Mouse (Mus musculus) kidney, embryonic 14.5 days (tissue): ENCODE measurements around the gene Slc5a5. TPM values are rescaled to one million over a fixed set of nuclear protein-coding genes. Genes with fewer than 3 reads are reported as not detected.

ENCODE experiments used
- ATAC-seq: fragments of 200-750 bp; cut with Nextera tagmentation; 2 replicates; pipeline ENCODE4 v1.8.0; 2017; ENCODE audit warnings: moderate number of reproducible peaks, mild to moderate bottlenecking, moderate TSS enrichment, moderate library complexity; ENCODE audit not compliant: low FRiP score, low TSS enrichment
- H3K27ac ChIP-seq: fragments of 300-500 bp; sonication (generic); 2 replicates; pipeline ENCODE4 v1.5.1; 2014; ENCODE audit warnings: low read depth, mild to moderate bottlenecking, low read length, moderate library complexity, mixed read lengths
- H3K27me3 ChIP-seq: fragments of 300-500 bp; sonication (generic); 2 replicates; pipeline ENCODE4 v1.6.1; 2014; ENCODE audit warnings: mild to moderate bottlenecking, low read length; ENCODE audit not compliant: control insufficient read depth, insufficient read depth
- H3K36me3 ChIP-seq: fragments of 300-500 bp; sonication (generic); 2 replicates; pipeline ENCODE4 v1.6.1; 2014; ENCODE audit warnings: low read length, mixed read lengths; ENCODE audit not compliant: control insufficient read depth, insufficient read depth
- H3K4me1 ChIP-seq: fragments of 300-500 bp; sonication (generic); 2 replicates; pipeline ENCODE4 v1.6.1; 2014; ENCODE audit warnings: low read length, mixed read lengths; ENCODE audit not compliant: control insufficient read depth, insufficient read depth
- H3K4me2 ChIP-seq: fragments of 300-500 bp; sonication (generic); replicated peaks from 2 replicates; pipeline ENCODE4 v1.6.1; 2014; ENCODE audit warnings: low read depth, mild to moderate bottlenecking, low read length
- H3K4me3 ChIP-seq: fragments of 300-500 bp; sonication (generic); 2 replicates; pipeline ENCODE4 v1.5.1; 2014; ENCODE audit warnings: mild to moderate bottlenecking, low read length
- H3K9ac ChIP-seq: fragments of 300-500 bp; sonication (generic); 2 replicates; pipeline ENCODE4 v1.6.1; 2014; ENCODE audit warnings: low read depth, mild to moderate bottlenecking, low read length, moderate library complexity
- H3K9me3 ChIP-seq: fragments of 300-500 bp; sonication (generic); 2 replicates; pipeline ENCODE4 v1.6.1; 2016; ENCODE audit warnings: low read length; ENCODE audit not compliant: control insufficient read depth
- WGBS: fragments of 180-500 bp; shearing (Covaris S2); extraction: QIAGEN DNeasy Blood & Tissue Kit; methylation state at CpG from one replicate; pipeline ENCODE4 v1.1.7; 2014; 5-methylcytosine and 5-hydroxymethylcytosine counted together
- polyA plus RNA-seq: library from polyadenylated mRNA; unstranded; fragments of >200 nt; fragmentation: Nextera tagmentation; extraction: Ambion mirVana; gene quantifications from 2 replicates; pipeline ENCODE4 v1.2.1, GENCODE M21; 2014

Slc5a5 gene
- polyA plus RNA-seq, 1 experiment from 2014 or later = 0.09 TPM

DNA sequence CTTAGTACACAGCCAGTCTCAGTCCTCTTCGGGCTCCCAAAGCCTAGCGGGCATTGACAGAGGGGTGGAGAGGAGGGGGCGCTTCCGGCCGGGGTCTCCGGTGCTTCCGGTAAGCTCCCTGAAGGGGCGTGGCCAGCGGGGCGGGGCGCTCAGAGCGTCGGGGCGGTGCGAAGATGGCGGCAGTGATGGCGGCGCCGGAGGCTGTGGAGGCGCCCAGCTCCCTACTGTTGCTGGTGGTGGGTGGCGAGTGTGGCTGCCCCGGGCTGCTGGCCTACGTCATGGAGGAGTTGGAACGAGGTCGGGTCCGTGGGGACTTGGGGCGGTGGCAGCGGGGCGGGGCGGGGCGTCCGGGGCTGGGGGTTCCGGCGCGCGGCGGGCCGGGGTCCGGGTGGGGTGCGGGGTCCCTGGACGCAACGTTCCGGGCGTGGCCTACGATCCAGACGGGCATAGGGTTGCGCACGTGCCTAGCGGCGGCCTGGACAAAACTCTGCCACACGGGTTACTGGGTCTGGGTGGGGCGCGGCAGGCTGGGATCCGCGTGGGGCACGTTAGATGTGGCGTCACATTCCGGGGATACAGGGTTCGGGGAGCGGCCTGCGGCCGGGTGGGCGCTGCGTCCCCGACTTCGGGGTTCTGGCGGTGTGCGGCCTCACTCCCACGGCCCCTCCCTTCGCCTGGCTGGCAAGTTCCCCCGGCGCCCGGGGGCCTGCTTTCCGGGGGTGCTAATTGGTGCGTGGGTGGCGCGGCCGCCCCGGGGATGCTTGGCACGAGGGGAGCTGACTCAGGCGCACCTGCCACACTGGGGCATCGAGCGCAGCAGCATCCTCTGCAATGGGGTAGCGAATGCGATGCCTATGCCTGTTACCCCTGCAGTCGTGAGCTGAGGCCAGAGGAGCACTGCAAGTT lies 13.5 kb upstream of the Slc5a5 start, which contains the start of gene Map1s:
Map1s (plus strand) TSS at position 102 of the 906 bp plus-strand sequence.
- H3K27ac ChIP-seq = peak within 1 kb of the TSS; percentile 45
- peaks cover 6% of the 10 kb centered on the region; the same call in 1 of the 2 replicates for H3K36me3 ChIP-seq
- WGBS = under 1% methylated on average over 60 of the region's 86 CpGs
- peak within 1 kb of the TSS; percentile 94 for H3K4me3 ChIP-seq
- peaks cover 6% of the 10 kb centered on the region for H3K4me1 ChIP-seq
- H3K4me2 ChIP-seq = peak within 1 kb of the TSS; percentile 90
- H3K9me3 ChIP-seq = no peaks in the 10 kb centered on the region
- peak within 1 kb of the TSS; percentile 91 for H3K9ac ChIP-seq
- ATAC-seq = peak; percentile 93
- H3K27me3 ChIP-seq = peaks cover 3% of the 10 kb centered on the region; the same call in 1 of the 2 replicates

DNA sequence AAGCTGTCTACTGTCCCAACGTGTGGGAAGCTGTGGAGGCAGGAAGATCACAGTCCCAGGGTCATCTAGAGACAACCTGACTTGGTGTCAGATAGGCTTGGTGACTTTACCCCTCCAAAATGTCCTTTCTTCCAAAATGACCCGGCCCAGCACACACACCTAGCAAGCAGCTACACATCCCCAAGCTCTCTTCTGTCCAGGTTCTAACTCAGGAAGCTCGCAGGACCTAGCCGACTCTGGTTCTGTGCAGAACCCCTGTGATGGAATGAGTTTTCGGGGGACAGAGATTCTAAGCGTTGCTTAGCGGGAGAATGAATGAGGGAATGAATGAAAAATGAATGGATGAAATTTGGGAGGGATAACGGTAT lies 12.9 kb upstream of the Slc5a5 start:
- Histone ChIP-seq H3K27me3 (peaks cover 3% of the 10 kb centered on the region; the same call in 1 of the 2 replicates), H3K9ac (peak overlapping the region; percentile 91; the same call in 1 of the 2 replicates), H3K4me3 (peak overlapping the region; percentile 94), H3K36me3 (no peaks in the 10 kb centered on the region), H3K9me3 (no peaks in the 10 kb centered on the region), H3K27ac (peak overlapping the region; percentile 45; the same call in 1 of the 2 replicates), H3K4me2 (peak overlapping the region; percentile 90), H3K4me1 (peaks cover 6% of the 10 kb centered on the region)
- WGBS = 17% methylated on average over 8 of the region's 8 CpGs
- ATAC-seq = peak; percentile 22

DNA sequence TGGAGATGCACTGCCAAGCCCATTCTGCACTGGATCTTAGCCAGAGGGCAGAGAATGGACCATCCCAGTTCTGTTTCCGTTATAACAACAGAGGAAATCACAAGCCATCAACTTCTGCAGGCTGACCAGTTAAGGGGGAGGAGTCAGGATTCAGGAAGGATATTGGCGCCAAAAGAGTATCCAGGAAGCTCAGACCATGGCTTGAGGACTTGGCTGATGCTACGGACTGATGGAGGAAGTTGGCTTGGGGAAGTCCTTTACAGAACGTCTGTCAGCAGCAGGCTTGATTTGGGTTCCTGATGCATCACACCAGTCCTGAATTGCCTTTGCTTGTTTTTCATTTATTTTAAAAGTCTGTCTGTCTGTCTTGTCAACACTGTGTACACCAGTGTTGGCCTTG lies 12.0 kb upstream of the Slc5a5 start:
- Histone ChIP-seq H3K27ac (no peak overlapping the region), H3K4me1 (peaks cover 6% of the 10 kb centered on the region), H3K4me2 (no peak overlapping the region), H3K27me3 (peaks cover 3% of the 10 kb centered on the region; the same call in 1 of the 2 replicates), H3K36me3 (no peaks in the 10 kb centered on the region), H3K9me3 (no peaks in the 10 kb centered on the region), H3K4me3 (no peak overlapping the region), H3K9ac (no peak overlapping the region)
- 70% methylated on average over 4 of the region's 4 CpGs for WGBS
- no peak for ATAC-seq

DNA sequence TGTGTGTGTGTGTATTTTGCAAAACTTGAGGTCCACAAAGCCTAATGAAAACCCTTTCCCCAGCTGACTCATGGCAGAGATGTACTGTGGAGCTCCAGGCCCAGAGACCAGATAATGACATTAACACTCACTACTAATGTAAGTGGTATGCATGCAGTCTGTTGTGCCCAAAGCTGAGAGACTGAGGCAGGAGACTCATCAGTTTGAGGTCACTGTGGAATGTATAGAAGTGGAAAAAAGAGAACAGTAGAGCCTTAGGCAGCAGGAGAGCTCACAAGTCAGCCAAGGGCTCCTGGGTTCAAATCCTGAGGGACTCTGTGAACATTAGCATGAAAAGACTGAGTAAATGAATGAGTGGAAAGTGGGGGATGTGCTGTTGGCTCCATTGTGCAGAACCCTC lies 11.0 kb upstream of the Slc5a5 start:
- Histone ChIP-seq H3K9ac (no peak overlapping the region), H3K36me3 (no peaks in the 10 kb centered on the region), H3K4me1 (peaks cover 6% of the 10 kb centered on the region), H3K4me2 (no peak overlapping the region), H3K4me3 (no peak overlapping the region), H3K9me3 (no peaks in the 10 kb centered on the region), H3K27ac (no peak overlapping the region), H3K27me3 (peaks cover 3% of the 10 kb centered on the region; the same call in 1 of the 2 replicates)
- ATAC-seq = no peak

DNA sequence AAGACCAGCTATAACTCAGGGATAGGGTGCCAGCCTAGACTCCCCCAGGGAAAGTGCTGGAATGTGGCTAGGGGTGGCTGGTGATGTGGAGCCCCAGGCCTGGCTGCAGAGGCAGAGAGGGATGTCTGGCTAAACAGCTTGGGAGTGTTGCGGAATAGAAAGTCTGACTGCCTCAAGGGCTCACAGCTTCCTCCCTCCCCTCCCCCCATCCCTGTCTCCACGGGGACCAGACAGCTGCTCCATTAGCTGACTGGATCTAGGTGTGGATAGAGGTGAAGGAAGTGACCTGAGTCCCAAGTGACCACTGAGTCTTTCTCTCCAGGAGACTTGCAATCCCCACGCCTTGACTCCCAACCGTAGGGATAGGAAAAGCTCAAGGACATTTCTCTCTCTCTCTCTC lies 10.6 kb upstream of the Slc5a5 start:
- Histone ChIP-seq H3K4me1 (peaks cover 10% of the 10 kb centered on the region), H3K4me2 (no peak overlapping the region), H3K27me3 (peaks cover 3% of the 10 kb centered on the region; the same call in 1 of the 2 replicates), H3K9ac (no peak overlapping the region), H3K36me3 (no peaks in the 10 kb centered on the region), H3K4me3 (no peak overlapping the region), H3K27ac (no peak overlapping the region), H3K9me3 (no peaks in the 10 kb centered on the region)
- no peak for ATAC-seq
- 48% methylated on average over 4 of the region's 4 CpGs for WGBS

DNA sequence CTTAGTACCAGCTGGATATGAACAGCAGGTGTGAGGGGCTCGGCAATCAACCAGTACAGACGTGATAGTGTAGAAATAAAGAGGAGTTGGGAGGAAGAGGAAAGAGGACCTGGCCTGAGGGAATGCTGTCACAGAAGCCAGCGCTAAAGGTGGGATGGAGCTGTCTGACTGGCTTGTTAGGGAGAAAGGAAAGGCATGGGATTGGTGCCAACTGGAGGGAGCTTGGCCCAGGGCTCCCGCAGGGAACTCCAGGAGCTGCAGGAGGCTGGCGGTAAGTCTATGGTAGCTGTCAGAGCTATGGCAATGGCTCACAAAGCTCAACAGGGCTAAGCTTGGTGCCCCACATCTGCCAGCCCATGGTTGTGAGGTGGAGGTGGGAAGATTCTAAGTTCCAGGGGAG lies 9.7 kb upstream of the Slc5a5 start:
- Histone ChIP-seq H3K4me1 (peaks cover 10% of the 10 kb centered on the region), H3K27me3 (peaks cover 3% of the 10 kb centered on the region; the same call in 1 of the 2 replicates), H3K27ac (no peak overlapping the region), H3K4me2 (no peak overlapping the region), H3K9me3 (no peaks in the 10 kb centered on the region), H3K9ac (no peak overlapping the region), H3K36me3 (no peaks in the 10 kb centered on the region), H3K4me3 (no peak overlapping the region)
- no peak for ATAC-seq
- WGBS = 29% methylated on average over 5 of the region's 5 CpGs

DNA sequence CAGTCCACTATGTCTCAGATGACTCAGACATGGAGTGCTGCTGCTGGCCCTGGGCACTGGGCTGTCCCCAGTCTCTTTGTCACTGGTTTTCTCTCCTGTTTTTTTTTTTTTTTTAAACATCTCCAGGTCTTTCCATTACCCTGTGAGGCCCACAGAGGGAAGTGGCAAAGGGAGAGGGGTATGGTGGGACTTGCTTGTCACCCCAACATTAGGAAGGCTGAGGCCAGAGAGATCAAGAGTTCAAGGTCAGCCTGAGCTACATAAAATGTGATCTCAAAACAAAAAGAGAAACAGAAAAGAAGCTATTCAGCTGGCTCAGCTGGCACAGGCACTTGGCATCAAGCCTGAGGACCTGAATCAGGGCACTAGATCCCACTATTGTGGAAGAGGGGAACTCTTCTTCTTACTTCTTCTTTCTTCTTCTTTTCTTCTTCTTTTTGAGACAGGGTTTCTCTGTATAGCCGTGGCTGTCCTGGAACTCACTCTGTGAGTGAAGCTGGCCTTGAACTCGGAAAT lies 8.4 kb upstream of the Slc5a5 start:
- Histone ChIP-seq H3K27ac (no peak overlapping the region), H3K27me3 (peaks cover 3% of the 10 kb centered on the region; the same call in 1 of the 2 replicates), H3K4me1 (peaks cover 5% of the 10 kb centered on the region; the same call in 1 of the 2 replicates), H3K9ac (no peak overlapping the region), H3K4me3 (no peak overlapping the region), H3K4me2 (no peak overlapping the region), H3K36me3 (peaks cover 4% of the 10 kb centered on the region; the same call in 1 of the 2 replicates), H3K9me3 (no peaks in the 10 kb centered on the region)
- ATAC-seq = no peak
- WGBS = 72% methylated on average over 2 of the region's 2 CpGs

DNA sequence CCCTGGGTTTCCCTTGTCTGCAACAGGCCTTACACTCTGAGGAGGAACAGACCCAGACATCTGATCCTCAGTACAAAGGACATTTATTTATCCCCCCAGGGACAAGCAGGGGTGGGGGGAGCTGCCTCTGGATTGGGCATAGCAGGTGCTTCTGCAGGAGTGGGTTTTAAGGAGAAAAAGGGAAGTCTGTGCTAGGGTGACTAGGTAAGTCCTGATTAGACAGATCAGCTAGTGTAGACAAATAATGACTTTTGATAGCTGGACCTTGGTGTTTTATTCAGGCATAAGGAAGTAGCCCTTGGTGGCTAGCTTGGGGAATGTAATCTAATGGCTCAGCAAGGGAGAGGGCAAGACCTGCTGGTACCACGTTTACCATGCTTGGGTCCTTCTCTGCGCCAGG lies 6.7 kb upstream of the Slc5a5 start:
- H3K36me3 ChIP-seq = peaks cover 21% of the 10 kb centered on the region
- no peak overlapping the region for H3K4me3 ChIP-seq
- no peak overlapping the region for H3K9ac ChIP-seq
- H3K27ac ChIP-seq = no peak overlapping the region
- H3K4me1 ChIP-seq = peaks cover 8% of the 10 kb centered on the region
- H3K9me3 ChIP-seq = no peaks in the 10 kb centered on the region
- 83% methylated on average over 2 of the region's 2 CpGs for WGBS
- H3K4me2 ChIP-seq = no peak overlapping the region
- H3K27me3 ChIP-seq = no peaks in the 10 kb centered on the region
- no peak for ATAC-seq
